Mouse (Mus musculus) testis, adult 2 months (tissue): ENCODE results near the gene 2200002D01Rik.

Source experiments
- CTCF ChIP-seq: fragments of 200-500 bp; IDR thresholded peaks from 2 replicates; pipeline ENCODE4 v1.5.1; 2012; ENCODE audit warnings: low read depth, mild to moderate bottlenecking, inconsistent platforms, low read length, moderate library complexity; ENCODE audit not compliant: control insufficient read depth, insufficient read depth, insufficient replicate concordance
- POLR2A ChIP-seq: fragments of 200-500 bp; IDR thresholded peaks from 2 replicates; pipeline ENCODE4 v1.6.1; 2012; ENCODE audit warnings: low read depth, mild to moderate bottlenecking, inconsistent platforms, low read length, moderate library complexity; ENCODE audit not compliant: control insufficient read depth

DNA sequence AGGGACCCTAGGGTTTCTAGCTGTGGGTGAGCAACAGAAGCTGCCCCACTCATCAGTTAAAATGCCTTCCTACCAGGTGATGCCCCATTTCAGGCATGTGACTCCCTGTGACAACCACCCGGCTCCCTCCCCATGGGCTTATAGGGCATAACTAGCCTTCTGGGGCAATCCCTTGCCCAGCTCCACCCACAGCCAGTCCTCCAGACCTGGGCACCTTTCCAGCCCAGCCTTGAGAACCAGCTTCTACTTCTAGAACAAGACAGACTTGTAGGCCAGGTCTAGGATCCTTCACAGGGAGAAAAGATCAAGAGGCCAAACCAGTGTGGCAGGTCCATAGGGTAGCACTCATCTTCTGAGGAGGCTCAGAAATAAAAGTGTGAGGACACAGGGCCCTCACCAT is 9.1 kb upstream of the 2200002D01Rik start:
- TF ChIP-seq CTCF (no peak), POLR2A (no peak)
